Mouse (Mus musculus): Measurements from ENCODE around the gene Kcna5. TPM values are rescaled to one million over a fixed set of nuclear protein-coding genes. Genes with fewer than 3 reads are reported as not detected.

The Kcna5 gene
- total RNA-seq (2021), result 1 to 10 TPM; 3.5 to 7.2 TPM

DNA sequence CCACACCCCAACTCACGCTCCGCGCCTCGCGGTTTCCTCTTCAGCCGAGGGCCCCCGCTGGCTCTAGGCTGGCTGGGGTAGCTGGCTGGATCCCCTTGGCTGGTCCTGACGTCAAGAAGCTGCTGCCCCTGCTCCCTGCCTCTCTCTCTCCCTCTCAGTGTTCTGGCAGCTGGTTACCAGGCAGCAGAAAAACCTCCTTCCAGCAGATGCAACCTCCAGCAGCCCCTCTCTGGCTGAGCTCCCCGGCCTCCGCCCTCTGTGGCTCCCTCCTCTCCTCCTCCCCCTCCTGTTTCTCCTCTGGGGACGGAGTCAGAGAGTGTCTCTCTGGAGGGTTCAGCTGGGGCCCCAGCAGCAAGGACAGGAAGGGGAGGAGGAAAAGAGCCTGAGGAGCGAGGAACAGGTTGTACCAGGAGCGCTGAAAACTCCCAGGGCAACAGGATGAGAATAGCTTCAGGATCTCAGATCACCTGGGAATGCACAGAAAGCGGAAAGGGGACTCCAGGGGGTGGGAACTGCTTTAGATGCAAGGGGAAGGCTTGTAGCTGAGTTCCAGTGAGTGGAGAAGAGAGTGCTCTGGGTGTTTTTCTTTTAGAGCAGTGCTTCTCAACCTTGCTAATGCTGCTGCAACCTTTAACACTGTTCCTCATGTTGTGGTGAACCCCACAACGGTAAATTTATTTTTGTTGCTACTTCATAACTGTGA is at the start of gene Kcna5:
Kcna5 (minus strand) TSS at position 205 of the 703 bp plus-strand sequence.
- DNase-seq (ENCODE audit: low spot score in 2 of 2), result peak in 1 of 2 experiments; percentile 18
- intact Hi-C loops (cut with DNase I), result no loop called here

DNA sequence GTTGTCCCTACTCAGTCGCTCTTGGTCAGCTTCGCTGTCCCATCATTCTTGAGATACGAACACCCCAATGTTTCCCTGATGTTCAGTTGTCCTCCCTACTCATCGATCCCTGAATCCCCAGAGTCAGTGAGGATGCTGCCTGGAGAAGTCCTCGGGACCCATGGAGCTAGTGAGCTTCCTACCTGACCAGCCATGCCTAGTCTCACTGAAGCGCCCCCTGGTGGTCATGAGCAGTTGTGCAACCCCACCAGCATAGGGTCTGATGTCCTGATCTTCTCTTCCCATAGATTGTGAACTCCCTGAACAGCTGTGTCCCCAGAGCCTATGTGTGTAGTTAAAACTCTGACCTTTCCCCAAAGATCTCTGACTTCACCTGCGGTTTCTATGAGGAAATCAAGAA is 47.9 kb upstream of the Kcna5 start:
- no peak for DNase-seq (ENCODE audit: low spot score in 2 of 2)
- intact Hi-C loops (cut with DNase I), result no loop called here

DNA sequence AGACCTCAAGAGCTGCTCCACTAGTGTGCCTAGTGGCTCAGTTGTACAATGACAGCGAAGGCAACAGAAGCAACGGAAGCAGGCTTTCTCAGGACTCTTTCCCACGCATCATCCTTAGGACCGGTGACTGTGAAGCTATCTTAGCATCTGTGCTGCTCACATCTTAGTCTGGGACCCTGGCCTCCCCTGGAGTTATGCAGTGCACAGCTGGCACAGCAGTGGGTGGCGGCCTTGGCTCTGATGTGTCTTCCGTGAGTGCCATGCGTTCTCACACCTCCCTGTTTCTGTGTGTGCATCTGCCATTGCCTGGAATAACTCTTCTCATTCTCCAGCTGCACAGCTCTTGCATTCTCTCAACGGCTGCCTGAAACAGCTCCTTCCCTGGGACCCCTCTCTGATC is 46.4 kb upstream of the Kcna5 start:
- DNase-seq (ENCODE audit: low spot score in 2 of 2), result peak; percentile 65 to 72
- intact Hi-C loops (cut with DNase I), result loop anchor here (2.0 kb wide), 1 partner anchor 17 kb away; no protein-coding TSS in a partner anchor

DNA sequence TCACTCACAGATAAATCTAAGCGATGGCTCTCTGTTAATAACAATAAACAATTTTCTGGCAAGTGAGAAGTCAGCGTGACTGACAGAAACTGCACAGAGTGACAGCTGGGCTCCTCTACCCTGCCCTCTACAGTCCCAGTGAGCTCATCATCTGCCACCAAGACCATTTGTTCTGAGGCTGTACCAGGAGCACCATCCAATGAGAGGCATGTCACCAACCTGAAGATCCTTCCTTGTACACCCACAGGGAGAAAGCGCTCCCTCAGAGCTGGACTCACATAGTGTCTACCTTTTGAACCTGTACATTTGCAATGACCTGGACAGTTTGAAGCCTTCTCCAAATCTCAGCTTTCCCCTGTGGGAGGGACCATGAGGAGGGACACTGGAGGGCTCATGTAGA is 45.4 kb upstream of the Kcna5 start:
- intact Hi-C loops (cut with DNase I), result loop anchor here (2.0 kb wide), 1 partner anchor 16 kb away; no protein-coding TSS in a partner anchor
- DNase-seq (ENCODE audit: low spot score in 2 of 2), result no peak

DNA sequence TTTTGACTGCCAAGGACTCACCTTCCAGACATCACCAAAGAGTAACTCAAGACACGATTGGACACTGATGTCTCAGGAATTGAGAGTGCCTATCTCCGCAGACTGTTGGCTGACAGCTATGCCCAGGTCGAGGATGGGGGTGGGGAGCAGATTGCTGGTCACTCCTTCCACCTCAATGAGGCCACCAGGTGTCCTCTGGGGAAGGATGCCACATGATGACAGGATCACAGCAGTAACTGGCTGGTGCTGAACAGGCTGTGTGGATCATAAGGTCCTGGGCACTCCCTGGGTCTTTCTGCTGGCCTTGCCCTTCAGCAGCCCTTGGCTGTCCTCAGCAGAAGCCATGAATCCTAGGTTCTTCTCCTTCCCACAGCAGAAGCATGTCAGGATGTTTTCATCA is 42.2 kb upstream of the Kcna5 start:
- no peak for DNase-seq (ENCODE audit: low spot score in 2 of 2)

DNA sequence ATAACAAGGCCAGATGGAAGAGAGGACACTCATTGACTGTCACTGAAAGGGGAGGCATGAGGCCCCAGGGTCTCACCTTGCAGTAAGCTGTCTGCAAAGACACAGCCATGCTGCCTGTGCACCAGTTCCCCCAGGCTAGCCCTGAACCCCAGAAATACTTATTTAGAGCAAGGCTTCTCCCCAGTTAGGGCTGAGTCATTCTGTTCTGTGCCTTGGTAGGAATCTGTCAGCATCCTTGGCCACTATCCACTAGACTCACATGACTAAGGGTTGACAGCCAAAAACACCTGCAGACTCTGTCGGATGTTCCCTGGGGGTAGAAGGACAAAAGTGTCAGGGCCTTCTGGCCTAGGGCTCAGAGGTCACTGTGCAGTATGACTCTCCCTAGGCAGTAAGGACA is 41.4 kb upstream of the Kcna5 start:
- intact Hi-C loops (cut with DNase I), result no loop called here

More for the DNA sequence above, 42.2 kb upstream of the Kcna5 start:
- intact Hi-C loops (cut with DNase I), result no loop called here

DNA sequence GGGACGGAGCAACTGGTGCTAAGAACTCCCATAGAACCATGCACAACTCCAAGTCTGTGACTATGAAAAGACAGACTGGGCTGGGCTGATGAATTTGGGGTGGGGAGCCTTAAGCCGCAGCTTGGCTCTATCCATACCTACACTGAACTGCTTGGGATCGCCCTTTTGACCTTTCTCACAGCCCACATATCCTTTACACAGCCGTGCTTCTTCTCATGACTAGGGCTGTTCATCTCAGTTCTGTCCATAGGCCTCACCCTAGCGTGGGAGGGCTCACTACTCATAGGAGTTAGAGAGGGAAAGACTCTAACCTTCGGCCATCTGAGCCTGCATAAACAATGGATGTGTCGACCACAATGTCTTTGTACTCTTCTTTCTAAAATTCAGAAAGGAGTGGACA is 39.6 kb upstream of the Kcna5 start:
- no peak for DNase-seq (ENCODE audit: low spot score in 2 of 2)
- intact Hi-C loops (cut with DNase I), result no loop called here

More for the DNA sequence above, 41.4 kb upstream of the Kcna5 start:
- no peak for DNase-seq (ENCODE audit: low spot score in 2 of 2)

DNA sequence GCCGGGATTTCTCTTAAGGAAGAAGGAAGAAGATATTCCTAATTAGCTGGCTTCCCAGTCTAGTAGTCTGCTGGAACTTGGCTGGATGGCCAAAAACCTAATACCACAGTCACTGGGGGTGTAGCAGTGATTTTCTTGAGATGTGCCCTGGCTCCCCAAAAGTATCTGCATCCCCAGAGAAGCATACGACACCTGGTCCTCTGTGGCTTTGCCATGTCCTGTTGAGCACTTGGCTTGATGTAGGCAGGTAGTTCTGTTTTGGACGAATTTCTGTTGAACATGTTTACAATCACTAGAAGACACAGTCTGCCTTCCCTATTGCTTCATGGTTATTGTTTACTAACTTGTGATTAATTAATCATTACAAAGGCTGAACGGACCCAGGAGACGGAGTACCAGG is 37.8 kb upstream of the Kcna5 start:
- no peak for DNase-seq (ENCODE audit: low spot score in 2 of 2)
- intact Hi-C loops (cut with DNase I), result no loop called here

DNA sequence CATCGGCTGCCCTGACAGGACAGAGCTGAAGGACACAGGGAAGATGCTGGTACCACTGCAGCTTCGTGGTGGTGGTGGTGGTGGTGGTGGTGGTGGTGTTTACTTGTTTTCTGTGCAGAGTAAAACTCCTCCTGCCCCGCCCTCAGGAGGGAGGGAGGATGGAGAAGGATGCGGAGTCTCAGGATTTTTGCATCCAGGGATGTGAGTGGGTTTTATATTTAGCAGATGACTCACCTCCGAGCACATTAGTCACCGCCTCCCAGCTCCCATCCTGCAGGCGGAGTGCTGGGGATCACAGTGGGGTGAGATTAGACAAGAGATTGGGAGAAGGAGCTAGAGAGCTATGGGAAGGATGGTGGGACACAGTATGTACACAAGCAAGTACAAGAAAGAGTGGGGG is 34.6 kb upstream of the Kcna5 start:
- peak; percentile 71 to 76 for DNase-seq (ENCODE audit: low spot score in 2 of 2)
- intact Hi-C loops (cut with DNase I), result loop anchor here (1.0 kb wide), 1 partner anchor 75 kb away; no protein-coding TSS in a partner anchor

DNA sequence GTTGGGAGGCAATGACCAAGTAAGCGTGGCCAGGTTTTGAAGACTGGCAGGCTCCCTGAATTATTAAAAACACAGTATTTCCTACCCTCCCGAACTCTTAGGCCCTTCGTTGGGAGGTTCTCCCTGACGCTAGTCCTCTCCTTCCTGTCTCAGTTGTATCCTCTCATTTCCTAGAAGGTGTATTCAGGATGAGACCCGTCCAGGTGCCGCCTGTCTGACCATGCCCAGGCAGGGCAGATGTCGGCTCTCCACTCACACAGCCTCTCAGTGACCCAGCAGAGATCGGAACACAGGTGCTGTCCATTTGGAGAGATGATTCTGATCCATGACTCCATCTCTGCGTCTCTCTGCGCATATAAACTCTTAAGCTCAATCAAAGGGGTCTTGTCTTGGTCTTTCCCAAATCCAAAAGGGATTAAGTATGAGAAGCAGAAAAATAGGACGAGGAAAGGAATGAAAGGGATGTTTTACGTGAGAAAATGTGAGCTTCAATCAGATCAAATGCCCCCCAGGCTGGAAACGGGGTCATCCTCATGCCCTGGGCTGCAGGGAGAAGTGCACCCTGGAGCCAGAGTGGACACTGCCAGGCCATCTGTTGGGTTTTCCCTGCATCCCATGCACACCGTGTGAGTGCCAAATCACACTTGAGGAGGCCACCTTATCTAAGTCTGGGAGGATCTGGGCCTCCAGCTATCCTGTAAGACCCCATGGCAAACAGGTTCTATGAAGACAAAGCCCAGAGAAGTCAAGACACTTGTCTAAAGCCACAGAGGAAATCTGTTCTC is 33.0 kb upstream of the Kcna5 start:
- no peak for DNase-seq (ENCODE audit: low spot score in 2 of 2)
- intact Hi-C loops (cut with DNase I), result no loop called here

DNA sequence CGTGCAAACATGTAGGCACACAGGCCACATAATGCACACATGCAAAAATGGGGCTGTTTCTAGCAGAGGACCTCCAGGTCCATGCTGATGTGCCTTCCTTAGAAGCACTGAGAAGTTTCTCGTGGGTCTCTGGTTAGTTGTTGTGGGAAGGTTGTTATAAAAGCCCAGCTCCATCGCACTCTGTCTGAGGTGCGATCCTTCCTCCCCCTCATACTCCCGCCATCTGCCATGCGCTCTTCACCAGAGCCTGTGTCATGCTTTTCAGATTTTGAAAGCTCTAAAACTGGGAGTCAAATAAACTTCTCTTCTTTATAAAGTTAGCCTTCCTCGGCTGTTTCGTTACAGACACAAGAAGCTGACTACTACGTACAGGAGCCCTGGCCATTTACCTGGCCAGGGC is 32.1 kb upstream of the Kcna5 start:
- intact Hi-C loops (cut with DNase I), result no loop called here
- DNase-seq (ENCODE audit: low spot score in 2 of 2), result peak in 1 of 2 experiments; percentile 58

DNA sequence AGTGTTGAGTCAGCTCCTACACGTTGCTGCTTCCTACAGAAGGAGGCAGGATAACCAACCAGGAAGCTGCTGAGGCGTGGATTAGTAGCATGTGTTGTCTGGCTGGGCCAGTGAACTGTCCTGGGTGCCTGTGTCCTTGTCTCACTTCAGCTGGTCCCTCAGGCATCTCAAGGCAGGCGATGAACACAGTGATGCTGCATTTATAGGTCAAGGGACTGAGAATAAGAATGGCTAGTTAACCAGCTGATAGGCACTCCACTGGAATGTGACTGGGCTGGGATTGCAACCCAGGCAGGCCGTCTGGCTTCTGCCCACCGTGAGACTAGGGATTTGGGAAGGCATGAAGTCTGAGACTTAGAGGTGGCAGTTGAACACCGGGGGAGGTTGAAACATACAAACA is 29.2 kb upstream of the Kcna5 start:
- intact Hi-C loops (cut with DNase I), result loop anchor here (1.0 to 2.0 kb wide), 2 partner anchors 16 to 138 kb away; no protein-coding TSS in a partner anchor
- DNase-seq (ENCODE audit: low spot score in 2 of 2), result no peak

DNA sequence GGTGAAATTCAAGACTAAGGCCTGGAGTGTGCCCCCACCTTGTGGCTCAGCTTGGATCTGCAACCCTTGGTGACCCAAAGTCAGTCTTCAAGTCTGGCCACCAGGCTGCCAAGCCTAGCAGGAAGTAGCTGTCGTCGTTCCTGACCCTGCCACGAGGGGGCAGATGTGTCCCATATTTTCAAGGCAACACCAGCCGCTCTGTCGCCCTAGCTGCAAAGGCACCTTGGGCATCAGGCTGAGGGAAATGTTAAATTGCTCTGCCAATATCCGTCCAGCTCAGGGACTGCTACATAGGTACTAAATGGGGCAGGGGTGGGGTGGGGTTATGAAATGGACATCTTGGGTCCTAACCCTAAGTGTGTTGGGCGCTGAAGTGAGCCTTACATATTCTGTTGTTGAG is 28.7 kb upstream of the Kcna5 start:
- intact Hi-C loops (cut with DNase I), result loop anchor here (1.0 to 2.0 kb wide), 2 partner anchors 17 to 138 kb away; no protein-coding TSS in a partner anchor

DNA sequence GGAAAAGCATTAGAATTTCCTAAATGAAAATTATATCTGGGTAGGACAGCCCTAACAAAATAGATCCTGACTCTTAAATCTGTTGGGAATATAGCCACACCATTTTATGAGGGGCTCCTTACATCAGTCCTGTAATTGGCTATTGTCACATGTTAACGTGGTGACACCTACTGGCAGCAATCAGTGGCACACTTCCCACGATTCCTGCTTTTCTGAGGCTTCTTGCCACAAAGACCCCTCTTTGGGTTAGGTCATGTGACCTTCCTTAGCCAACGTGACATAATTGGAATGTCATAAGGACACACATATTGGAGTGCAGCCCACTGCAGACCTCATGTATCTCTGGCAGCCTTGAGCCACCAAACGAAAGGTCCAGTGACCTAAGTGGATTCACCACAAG is 26.5 kb upstream of the Kcna5 start:
- DNase-seq (ENCODE audit: low spot score in 2 of 2), result no peak
- intact Hi-C loops (cut with DNase I), result no loop called here

More for the DNA sequence above, 28.7 kb upstream of the Kcna5 start:
- peak; percentile 82 to 84 for DNase-seq (ENCODE audit: low spot score in 2 of 2)

DNA sequence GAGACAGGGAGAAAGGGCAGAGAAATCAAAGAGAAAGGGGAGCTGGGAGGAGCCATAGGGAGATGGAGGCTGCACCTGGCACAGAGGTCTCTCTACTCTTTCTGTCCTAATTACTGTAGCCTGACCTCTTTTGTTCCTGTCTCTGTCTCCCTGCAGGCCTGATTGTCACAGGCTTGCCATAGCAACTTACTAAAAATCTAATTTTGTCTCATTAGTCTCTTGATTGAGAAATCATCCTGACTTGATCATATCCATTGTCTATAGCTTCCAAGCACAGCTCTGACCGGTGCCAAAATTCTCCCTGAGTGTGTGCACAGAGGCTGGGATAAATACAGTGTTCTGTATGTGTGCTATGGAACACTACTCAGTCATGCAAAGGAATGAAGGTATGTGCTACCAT is 25.5 kb upstream of the Kcna5 start:
- intact Hi-C loops (cut with DNase I), result no loop called here
- no peak for DNase-seq (ENCODE audit: low spot score in 2 of 2)

DNA sequence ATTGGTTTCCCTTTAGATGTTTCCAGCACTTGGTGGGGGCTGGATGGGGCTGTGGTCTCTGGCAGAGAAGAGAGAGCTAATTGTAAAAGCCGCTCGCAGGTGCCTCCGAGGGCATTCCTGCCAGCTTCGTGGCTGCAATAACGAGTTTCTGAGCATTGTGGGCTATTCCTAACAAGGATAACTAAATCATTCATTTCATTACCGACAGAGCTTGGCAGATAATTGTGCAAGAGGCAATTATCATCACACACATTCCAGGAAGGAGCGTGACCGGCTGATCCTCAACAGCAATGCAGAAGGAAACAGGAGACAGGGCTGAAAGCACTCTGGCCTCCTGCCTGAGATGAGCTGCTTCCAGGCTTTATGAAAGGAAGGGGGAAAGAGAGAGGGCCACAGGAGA is 24.8 kb upstream of the Kcna5 start:
- intact Hi-C loops (cut with DNase I), result no loop called here
- no peak for DNase-seq (ENCODE audit: low spot score in 2 of 2)

DNA sequence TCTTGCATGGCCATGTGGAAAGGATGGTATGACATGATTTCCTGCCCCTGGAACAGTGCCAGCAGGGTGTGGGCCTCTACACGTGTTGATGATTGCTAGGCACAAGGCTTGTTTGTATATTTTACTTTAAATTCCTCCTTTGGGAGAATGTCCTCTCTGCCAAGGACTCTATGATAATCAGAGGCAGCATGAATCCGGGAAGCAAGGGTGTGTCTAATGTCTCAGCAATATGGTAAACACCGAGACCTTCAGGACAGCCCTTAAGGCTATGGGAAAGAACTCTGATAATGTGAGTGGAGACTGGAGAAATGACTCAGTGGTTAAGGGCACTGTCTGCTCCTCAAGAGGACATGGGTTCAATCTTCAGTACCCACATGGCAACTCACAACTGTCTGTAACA is 23.1 kb upstream of the Kcna5 start:
- intact Hi-C loops (cut with DNase I), result no loop called here
- no peak for DNase-seq (ENCODE audit: low spot score in 2 of 2)

DNA sequence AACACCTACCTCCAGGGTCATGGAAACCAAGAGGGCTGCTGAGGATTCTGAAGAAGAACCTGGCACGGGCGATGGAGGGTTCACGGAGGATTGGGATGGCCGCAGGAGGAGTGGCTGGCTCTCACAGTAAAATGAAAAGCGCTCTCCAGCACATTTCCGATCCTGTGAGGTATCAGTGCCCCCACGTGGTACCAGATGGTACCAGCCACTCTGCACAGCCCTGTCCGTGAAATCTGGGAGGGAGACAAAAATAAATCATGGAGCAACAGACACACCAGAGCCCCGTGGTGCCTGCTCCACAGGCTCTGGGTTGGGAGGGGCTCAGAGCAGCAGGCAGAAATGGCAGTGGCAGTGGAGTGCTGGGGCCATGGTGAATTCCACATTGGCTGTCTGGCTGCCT is 18.6 kb upstream of the Kcna5 start:
- intact Hi-C loops (cut with DNase I), result no loop called here
- DNase-seq (ENCODE audit: low spot score in 2 of 2), result peak; percentile 42 to 47

DNA sequence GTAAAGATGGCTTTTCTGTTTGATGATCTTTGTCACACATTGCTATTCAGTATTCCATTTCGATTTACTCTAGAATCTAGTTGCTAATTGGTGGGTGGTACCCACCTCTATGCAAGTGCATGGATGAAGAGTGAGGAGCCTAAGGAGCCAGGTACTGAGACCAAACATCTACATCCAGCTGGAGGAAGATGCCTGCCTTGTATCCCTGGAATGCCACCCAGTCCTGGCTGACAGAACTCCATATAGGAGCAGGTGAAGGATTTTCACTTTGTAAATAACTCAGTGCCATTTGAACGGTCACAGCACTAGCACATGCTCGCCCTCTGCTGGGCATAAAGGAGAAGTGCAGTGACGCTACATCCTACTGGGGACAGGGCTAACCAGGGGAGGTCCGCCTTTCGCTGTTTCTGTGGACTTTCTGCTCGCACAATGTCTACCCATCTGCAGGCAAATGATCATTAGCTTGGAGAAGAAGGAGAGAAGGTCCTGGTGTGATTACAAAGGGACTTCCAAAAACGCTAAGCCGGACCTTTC is 16.7 kb upstream of the Kcna5 start:
- intact Hi-C loops (cut with DNase I), result loop anchor here (1.0 kb wide), 1 partner anchor 52 kb away; no protein-coding TSS in a partner anchor
- no peak for DNase-seq (ENCODE audit: low spot score in 2 of 2)
